Mouse (Mus musculus) testis, adult 10 weeks (tissue): ENCODE data around the gene Igdcc4. TPM values are rescaled to one million over a fixed set of nuclear protein-coding genes. Genes with fewer than 3 reads are reported as not detected.

Experiments
- polyA plus RNA-seq: library from polyadenylated mRNA; stranded (reverse); fragments of 350-450 nt; fragmentation: Illumina TruSeq; extraction: RNeasy Lipid Tissue Mini Kit (QIAGEN cat#74804); gene quantifications from one replicate; pipeline ENCODE4 v1.2.3, GENCODE M21; 2014; ENCODE audit warnings: low read depth, low replicate concordance

Igdcc4 gene
- polyA plus RNA-seq: 1.6 TPM

GRCm38 (mm10) chr9:65100991-65101685 lies at the start of gene Igdcc4:
Igdcc4 (plus strand) TSS chr9:65101486.

DNA sequence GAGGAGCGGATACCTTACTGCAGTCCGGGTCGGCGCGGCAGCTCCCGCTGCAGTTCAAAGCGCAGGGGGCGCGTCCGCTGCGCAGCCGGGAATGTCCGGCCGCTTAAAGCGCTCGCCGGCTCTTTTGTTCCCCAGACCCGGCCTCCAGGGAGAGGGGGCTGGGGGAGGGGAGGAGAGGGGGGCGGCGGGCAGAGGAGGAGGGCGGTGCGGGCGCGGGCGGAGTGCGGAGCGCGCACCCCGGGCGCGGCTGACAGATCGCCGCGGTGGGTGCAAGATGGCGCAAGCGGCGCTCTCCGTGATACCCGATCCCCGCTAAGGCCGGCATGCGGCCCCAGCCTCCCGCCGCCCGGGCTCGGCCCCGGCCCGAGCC lies 39.6 kb downstream of the Igdcc4 start, which contains the start of gene Igdcc3:
Gene Igdcc3 (plus strand): TSS at position 254 of the 370 bp plus-strand sequence.

Other genes starting within 250 kb of the Igdcc4 start
- 0.59 TPM for gene Slc24a1, start 149.9 kb upstream of the Igdcc4 start, polyA plus RNA-seq
- gene Ints14, start 140.6 kb upstream of the Igdcc4 start, polyA plus RNA-seq: 22.7 TPM
- gene Hacd3, start 79.8 kb upstream of the Igdcc4 start, polyA plus RNA-seq: 65.3 TPM
- 170 TPM for gene Dpp8, start 69.1 kb upstream of the Igdcc4 start, polyA plus RNA-seq
- not detected for gene Igdcc3, start 39.7 kb downstream of the Igdcc4 start, polyA plus RNA-seq
- 1.7 TPM for gene Parp16, start 93.9 kb downstream of the Igdcc4 start, polyA plus RNA-seq
- gene Cilp, start 163.7 kb downstream of the Igdcc4 start, polyA plus RNA-seq: 0.13 TPM
- 224 TPM for gene Clpx, start 192.8 kb downstream of the Igdcc4 start, polyA plus RNA-seq
- gene Pdcd7, start 244.6 kb downstream of the Igdcc4 start, polyA plus RNA-seq: 19.4 TPM